Comparison of ENCODE assay signal across 8 mouse cellular contexts in genomic region chr1:83406882-83407549, GRCm38 (mm10). TPM values are rescaled to one million over a fixed set of nuclear protein-coding genes. Genes with fewer than 3 reads are reported as not detected.
DNase-seq lines count a peak whose midpoint lies in the region; ATAC-seq and TF ChIP-seq lines count a peak whose summit lies in the region.

No protein-coding gene starts in this region.

- TF ChIP-seq EP300 in lung, postnatal 0 days (IDR thresholded peaks at IDR 0.05): no peak

- H3K9me3 ChIP-seq in hindbrain, embryonic 14.5 days (ENCODE audit: control insufficient read depth, low read length): no peaks in the 10 kb centered on the region
- no peaks in the 10 kb centered on the region for H3K9me3 ChIP-seq in neural tube, embryonic 12.5 days
- no peaks in the 10 kb centered on the region for H3K9me3 ChIP-seq in lung, postnatal 0 days (ENCODE audit: low read length)

- 10% methylated on average over 8 of the region's 8 CpGs for WGBS in hindbrain, embryonic 14.5 days
- WGBS in neural tube, embryonic 12.5 days: 5% methylated on average over 8 of the region's 8 CpGs
- 17% methylated on average over 8 of the region's 8 CpGs for WGBS in lung, postnatal 0 days

- no peaks in the 10 kb centered on the region for H3K36me3 ChIP-seq in hindbrain, embryonic 14.5 days (replicated peaks; ENCODE audit: control insufficient read depth, insufficient read depth)
- no peaks in the 10 kb centered on the region for H3K36me3 ChIP-seq in neural tube, embryonic 12.5 days
- no peaks in the 10 kb centered on the region for H3K36me3 ChIP-seq in lung, postnatal 0 days (ENCODE audit: insufficient read depth, low read length)

- no peak overlapping the region for H3K27ac ChIP-seq in hindbrain, embryonic 14.5 days
- H3K27ac ChIP-seq in neural tube, embryonic 12.5 days: no peak overlapping the region
- H3K27ac ChIP-seq in lung, postnatal 0 days (ENCODE audit: low read length): no peak overlapping the region

- DNase-seq in layer of hippocampus, postnatal 14 days (ENCODE audit: low spot score in 2 of 2): peak; percentile 11 to 28
- DNase-seq in layer of hippocampus, adult 9-10 months (ENCODE audit: low spot score): no peak
- DNase-seq in cerebellum, postnatal 10 days: peak; percentile 74 to 76
- DNase-seq in hindbrain, embryonic 14.5 days (ENCODE audit: low spot score): no peak
- no peak for DNase-seq in ovary, postnatal 10 days (ENCODE audit: low spot score)
- no peak for DNase-seq in lung, postnatal 0 days (ENCODE audit: low spot score)
- no peak for DNase-seq in spleen, adult 12 weeks (ENCODE audit: low spot score)

- ATAC-seq in hindbrain, embryonic 14.5 days (ENCODE audit: low FRiP score): 0 out of 2 replicates have a peak, but pooled peaks have one; percentile 17
- ATAC-seq in neural tube, embryonic 12.5 days (ENCODE audit: low FRiP score, low read depth): peak; percentile 17; the same call in 1 of the 2 replicates
- no peak for ATAC-seq in lung, postnatal 0 days

- peak overlapping the region; percentile 54; the same call in 1 of the 2 replicates for H3K9ac ChIP-seq in hindbrain, embryonic 14.5 days
- H3K9ac ChIP-seq in neural tube, embryonic 12.5 days: no peak overlapping the region; the same call in 1 of the 2 replicates
- no peak overlapping the region for H3K9ac ChIP-seq in lung, postnatal 0 days (replicated peaks; ENCODE audit: low read depth)

- peak overlapping the region; percentile 87 for H3K4me2 ChIP-seq in hindbrain, embryonic 14.5 days (replicated peaks)
- peak overlapping the region; percentile 82 for H3K4me2 ChIP-seq in neural tube, embryonic 12.5 days (replicated peaks)
- H3K4me2 ChIP-seq in lung, postnatal 0 days (replicated peaks; ENCODE audit: low read depth, low read length): no peak overlapping the region

- no peaks in the 10 kb centered on the region for H3K27me3 ChIP-seq in hindbrain, embryonic 14.5 days (ENCODE audit: control insufficient read depth, insufficient read depth, low read length)
- no peaks in the 10 kb centered on the region for H3K27me3 ChIP-seq in neural tube, embryonic 12.5 days (replicated peaks)
- H3K27me3 ChIP-seq in lung, postnatal 0 days (replicated peaks; ENCODE audit: insufficient read depth, low read length): no peaks in the 10 kb centered on the region

- peak overlapping the region; percentile 42 for H3K4me3 ChIP-seq in hindbrain, embryonic 14.5 days (replicated peaks; ENCODE audit: low read length)
- H3K4me3 ChIP-seq in neural tube, embryonic 12.5 days: peak overlapping the region; percentile 39; the same call in 1 of the 2 replicates
- no peak overlapping the region for H3K4me3 ChIP-seq in lung, postnatal 0 days (ENCODE audit: low read depth, low read length)

- peaks cover 4% of the 10 kb centered on the region; the same call in 1 of the 2 replicates for H3K4me1 ChIP-seq in hindbrain, embryonic 14.5 days (replicated peaks; ENCODE audit: control insufficient read depth, insufficient read depth, low read length)
- H3K4me1 ChIP-seq in neural tube, embryonic 12.5 days: peaks cover 11% of the 10 kb centered on the region; the same call in 1 of the 2 replicates
- H3K4me1 ChIP-seq in lung, postnatal 0 days (ENCODE audit: insufficient read depth, low read depth, low read length): no peaks in the 10 kb centered on the region

- TF ChIP-seq CTCF in lung, postnatal 0 days (IDR thresholded peaks at IDR 0.05): no peak

RNA-seq across cellular contexts. Expression of gene Sphkap, which starts 1.0 kb away (rescaled TPM):
- total RNA-seq in layer of hippocampus, postnatal 14 days (2021): 100 to 1,000 TPM; 183 to 190 TPM
- polyA plus RNA-seq in hindbrain, embryonic 14.5 days (2014; fragmentation: Nextera tagmentation; extraction: Ambion mirVana): 18.8 and 25.6 TPM in 2 replicates
- polyA plus RNA-seq in neural tube, embryonic 12.5 days (2016; fragmentation: Nextera tagmentation; extraction: Ambion mirVana): 1.4 and 1.9 TPM in 2 replicates
- 0.10 and 0.13 TPM in 2 replicates for polyA plus RNA-seq in lung, postnatal 0 days (2015; fragmentation: Nextera tagmentation; extraction: Ambion mirVana)

Comparison
In these comparisons a context has a peak if more than half of its experiments do, and no peak if none do; other contexts are left out.
1. DNase-seq: peak in layer of hippocampus, postnatal 14 days (2 of 2) and cerebellum, postnatal 10 days (2 of 2); none in layer of hippocampus, adult 9-10 months (single experiment), hindbrain, embryonic 14.5 days (single experiment), ovary, postnatal 10 days (single experiment), lung, postnatal 0 days (single experiment) and spleen, adult 12 weeks (single experiment).